Mouse (Mus musculus) CH12.LX (cell line): ENCODE measurements at regions not wholly inside any gene's neighbourhood (a gene's known extent, or its start where the extent isn't known, plus 50 kb on each side); places are given as distances from the start of the nearest gene placed in this dataset.

ENCODE experiments used
- DNase-seq: peaks from one replicate; pipeline ENCODE4 v3.0.0-alpha.2; 2013; ENCODE audit errors: extremely low read depth
- H3K27ac ChIP-seq: 2 replicates; pipeline ENCODE4 v1.5.1; 2012; ENCODE audit warnings: low read depth, mild to moderate bottlenecking, control low read depth, moderate library complexity; ENCODE audit not compliant: insufficient read depth
- H3K27me3 ChIP-seq: replicated peaks from 2 replicates; pipeline ENCODE3; 2012; ENCODE audit warnings: inconsistent platforms
- H3K36me3 ChIP-seq, 2 experiments: replicated peaks in 1 of 2; 2 replicates each; pipeline versions ENCODE3 to v1.6.1; 2012; ENCODE audit warnings: inconsistent platforms in 1 of 2, low read length in 1 of 2, mild to moderate bottlenecking in 1 of 2, mixed read lengths in 1 of 2, moderate library complexity in 1 of 2; ENCODE audit not compliant: control insufficient read depth in 1 of 2, insufficient read depth in 1 of 2
- H3K4me1 ChIP-seq, 2 experiments: 2 replicates each; pipeline ENCODE4 v1.6.1; 2012; ENCODE audit warnings: inconsistent platforms in 1 of 2, moderate library complexity in 1 of 2; ENCODE audit not compliant: insufficient read depth in 2 of 2, control insufficient read depth in 1 of 2
- H3K4me2 ChIP-seq: 2 replicates; pipeline ENCODE4 v1.6.1; 2012; ENCODE audit warnings: low read depth, mild to moderate bottlenecking, control low read depth; ENCODE audit not compliant: poor library complexity, insufficient read depth, severe bottlenecking
- H3K4me3 ChIP-seq, 3 experiments: fragments of 150-350 bp in 1 of 3; sonication (generic) in 1 of 3; replicated peaks in 1 of 3; 2 replicates each; pipeline versions ENCODE3 to v1.5.1; 2011 to 2012; ENCODE audit warnings: low read depth in 2 of 3, low read length in 2 of 3, mild to moderate bottlenecking in 2 of 3, moderate library complexity in 2 of 3, control low read depth in 1 of 3, improper control_type of control experiment in 1 of 3, inconsistent platforms in 1 of 3, mixed read lengths in 1 of 3; ENCODE audit not compliant: poor library complexity in 1 of 3
- H3K79me2 ChIP-seq: replicated peaks from 2 replicates; pipeline ENCODE4 v1.6.1; 2012; ENCODE audit warnings: mild to moderate bottlenecking, moderate library complexity; ENCODE audit not compliant: control insufficient read depth, poor library complexity, insufficient read depth, severe bottlenecking; ENCODE audit errors: extremely low read depth
- H3K9ac ChIP-seq: 2 replicates; pipeline ENCODE4 v1.6.1; 2012; ENCODE audit warnings: low read depth, mild to moderate bottlenecking, control low read depth, moderate library complexity; ENCODE audit not compliant: insufficient read depth
- H3K9me3 ChIP-seq: replicated peaks from 2 replicates; pipeline ENCODE3; 2012; ENCODE audit warnings: low read length, inconsistent platforms, mixed read lengths
- E2F4 ChIP-seq: IDR thresholded peaks from 2 replicates; pipeline ENCODE4 v1.6.1; 2011; ENCODE audit warnings: low read depth, low read length, improper control_type of control experiment; ENCODE audit not compliant: insufficient replicate concordance
- EP300 ChIP-seq: IDR thresholded peaks from 2 replicates; pipeline ENCODE4 v1.6.1; 2011; ENCODE audit warnings: low read length, improper control_type of control experiment
- ETS1 ChIP-seq: conservative IDR thresholded peaks from 2 replicates; pipeline ENCODE4 v1.6.1; 2012; ENCODE audit warnings: low read depth, mild to moderate bottlenecking, inconsistent platforms, low read length, improper control_type of control experiment, moderate library complexity
- GABPA ChIP-seq: IDR thresholded peaks from 2 replicates; pipeline ENCODE4 v1.6.1; 2012; ENCODE audit warnings: low read depth, low read length, improper control_type of control experiment, inconsistent platforms; ENCODE audit not compliant: insufficient replicate concordance
- IRF4 ChIP-seq: IDR thresholded peaks from 2 replicates; pipeline ENCODE4 v1.6.1; 2014; ENCODE audit warnings: low read depth, mild to moderate bottlenecking, inconsistent platforms, low read length, improper control_type of control experiment
- JUN ChIP-seq: IDR thresholded peaks from 2 replicates; pipeline ENCODE4 v1.6.1; 2011; ENCODE audit warnings: low read depth, mild to moderate bottlenecking, low read length, improper control_type of control experiment, moderate library complexity; ENCODE audit not compliant: insufficient read depth
- MAX ChIP-seq: IDR thresholded peaks from 2 replicates; pipeline ENCODE4 v1.6.1; 2011; ENCODE audit warnings: low read length, improper control_type of control experiment
- MAZ ChIP-seq: IDR thresholded peaks from 2 replicates; pipeline ENCODE4 v1.6.1; 2012; ENCODE audit warnings: low read depth, mild to moderate bottlenecking, inconsistent platforms, low read length, improper control_type of control experiment, moderate library complexity
- MEF2A ChIP-seq: IDR thresholded peaks from 2 replicates; pipeline ENCODE4 v1.6.1; 2014; ENCODE audit warnings: low read depth, mild to moderate bottlenecking, inconsistent platforms, low read length, improper control_type of control experiment, borderline replicate concordance
- MYC ChIP-seq: IDR thresholded peaks from 2 replicates; pipeline ENCODE4 v1.6.1; 2011; ENCODE audit warnings: low read depth, mild to moderate bottlenecking, improper control_type of control experiment, low read length
- POLR2A ChIP-seq: IDR thresholded peaks from 2 replicates; pipeline ENCODE4 v1.6.1; 2011; ENCODE audit warnings: low read depth, mild to moderate bottlenecking, improper control_type of control experiment, low read length
- POLR2AphosphoS2 ChIP-seq: IDR thresholded peaks from 2 replicates; pipeline ENCODE4 v1.6.1; 2011; ENCODE audit warnings: low read depth, low read length, improper control_type of control experiment
- RAD21 ChIP-seq: IDR thresholded peaks from 2 replicates; pipeline ENCODE4 v1.6.1; 2011; ENCODE audit warnings: low read depth, mild to moderate bottlenecking, low read length, improper control_type of control experiment, moderate library complexity
- RCOR1 ChIP-seq: conservative IDR thresholded peaks from 2 replicates; pipeline ENCODE4 v1.6.1; 2012; ENCODE audit warnings: low read depth, mild to moderate bottlenecking, inconsistent platforms, low read length, improper control_type of control experiment
- TBP ChIP-seq: conservative IDR thresholded peaks from 2 replicates; pipeline ENCODE4 v1.6.1; 2011; ENCODE audit warnings: low read depth, low read length, improper control_type of control experiment
- TCF12 ChIP-seq: IDR thresholded peaks from 2 replicates; pipeline ENCODE4 v1.6.1; 2014; ENCODE audit warnings: low read depth, mild to moderate bottlenecking, inconsistent platforms, low read length, improper control_type of control experiment
- UBTF ChIP-seq: IDR thresholded peaks from 2 replicates; pipeline ENCODE4 v1.6.1; 2012; ENCODE audit warnings: low read depth, mild to moderate bottlenecking, inconsistent platforms, low read length, improper control_type of control experiment, moderate library complexity
- dilution Hi-C: fragments of 300-500 bp; cut with MboI; formaldehyde crosslinking; loops from 2 replicates; pipeline ENCODE4 v1.14.3; 2020; ENCODE audit warnings: low sequenced_read_pairs; ENCODE audit not compliant: extremely low pct_unique_long_range_greater_than_20kb, extremely low pct_ligation_motif_present
- in situ Hi-C: fragments of 300-500 bp; cut with MboI; formaldehyde crosslinking; loops from 3 replicates; pipeline ENCODE4 v1.14.3; 2019; ENCODE audit warnings: low sequenced_read_pairs, low pct_ligation_motif_present, low pct_unique_long_range_greater_than_20kb, mixed read lengths

DNA sequence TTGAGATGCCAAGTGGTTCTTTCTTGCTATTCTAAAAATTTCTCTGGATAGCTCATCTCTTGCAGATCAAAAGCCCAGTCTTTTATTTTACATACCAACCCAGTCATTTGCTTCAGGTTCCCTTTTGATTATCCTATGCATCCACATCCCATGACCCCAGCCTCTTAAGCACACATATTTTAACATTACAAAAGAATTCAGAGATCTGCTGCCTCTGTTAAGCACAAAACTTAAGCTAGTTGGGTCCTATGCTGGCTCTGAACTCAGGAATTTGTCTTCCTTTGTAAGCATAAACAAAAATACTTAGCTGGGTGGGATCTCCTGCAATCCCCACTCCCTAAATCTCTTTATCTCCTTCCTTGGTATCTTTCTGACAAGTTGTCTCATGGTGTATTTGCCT is 212.9 kb downstream of the Car2 start:
- H3K27ac ChIP-seq, result no peak overlapping the region
- H3K4me1 ChIP-seq, result peaks cover 0 to 16% of the 10 kb centered on the region in 2 experiments; a peak in 2 of 4 replicates
- in situ Hi-C loops, result no loop called here
- dilution Hi-C loops, result no loop called here
- DNase-seq, result no peak
- no peak for TF ChIP-seq POLR2AphosphoS2
- TF ChIP-seq MYC, result no peak
- no peak for TF ChIP-seq E2F4
- TF ChIP-seq UBTF, result no peak
- TF ChIP-seq MEF2A, result no peak
- no peak for TF ChIP-seq RCOR1
- no peak for TF ChIP-seq JUN
- TF ChIP-seq POLR2A, result no peak
- TF ChIP-seq IRF4, result no peak
- TF ChIP-seq RAD21, result no peak
- no peak for TF ChIP-seq GABPA
- no peak for TF ChIP-seq ETS1
- TF ChIP-seq, all 38 proteins: peak for 0
- Histone ChIP-seq H3K9me3 (no peaks in the 10 kb centered on the region), H3K36me3 (no peaks in the 10 kb centered on the region), H3K4me2 (no peak overlapping the region), H3K4me3 (no peak overlapping the region), H3K79me2 (no peaks in the 10 kb centered on the region), H3K9ac (no peak overlapping the region), H3K27me3 (no peaks in the 10 kb centered on the region)

DNA sequence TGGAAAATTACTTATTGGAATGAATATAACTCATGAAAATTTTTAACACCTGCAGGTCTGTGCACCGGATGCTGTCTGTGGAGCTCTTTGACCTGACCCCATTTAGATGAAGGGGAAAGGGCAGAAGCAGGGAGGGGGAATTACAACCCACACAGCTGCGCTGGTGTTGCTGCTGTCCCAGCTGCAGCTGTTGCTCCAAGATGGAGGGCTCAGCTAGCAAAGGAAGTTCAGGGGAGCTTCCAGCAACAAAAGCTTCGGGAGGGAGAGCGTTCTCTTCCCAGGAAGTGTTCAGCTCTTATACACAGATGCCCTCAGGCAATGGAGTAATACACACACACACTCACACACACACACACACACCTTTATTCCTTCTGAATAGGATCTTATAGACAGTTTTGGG is 219.6 kb downstream of the Car2 start:
- H3K9ac ChIP-seq, result no peak overlapping the region
- dilution Hi-C loops, result no loop called here

DNA sequence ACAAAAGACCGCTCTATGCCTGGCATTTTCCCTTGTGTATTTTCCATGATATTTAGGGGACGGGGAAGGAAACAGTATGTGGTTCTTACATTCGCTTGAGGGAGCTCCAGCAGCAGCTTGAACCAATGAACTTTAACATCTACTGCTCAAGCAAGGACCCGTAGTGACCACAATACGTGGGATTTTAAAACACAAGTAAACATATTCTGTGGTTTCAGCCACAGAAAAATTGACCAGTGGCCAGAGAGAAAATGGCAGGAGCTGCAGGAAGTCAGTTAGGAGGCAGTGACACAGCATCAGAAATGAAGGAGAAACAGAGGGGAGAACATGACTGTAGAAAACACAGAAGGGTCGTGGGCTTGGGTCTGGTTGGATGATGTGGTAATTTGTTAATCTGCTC is 220.2 kb downstream of the Car2 start:
- dilution Hi-C loops, result no loop called here
- H3K79me2 ChIP-seq, result no peaks in the 10 kb centered on the region
- H3K27me3 ChIP-seq, result no peaks in the 10 kb centered on the region
- DNase-seq, result no peak
- H3K9ac ChIP-seq, result no peak overlapping the region
- H3K4me2 ChIP-seq, result no peak overlapping the region
- no peak for TF ChIP-seq ETS1
- TF ChIP-seq, all 38 proteins: peak for 0
- no peak overlapping the region for H3K4me3 ChIP-seq
- no peaks in the 10 kb centered on the region for H3K36me3 ChIP-seq
- no peak overlapping the region for H3K27ac ChIP-seq
- H3K4me1 ChIP-seq, result peaks cover 4 to 48% of the 10 kb centered on the region in 2 experiments
- in situ Hi-C loops, result no loop called here
- H3K9me3 ChIP-seq, result no peaks in the 10 kb centered on the region

More for the DNA sequence above, 219.6 kb downstream of the Car2 start:
- DNase-seq, result peak; percentile 37
- Histone ChIP-seq H3K9me3 (no peaks in the 10 kb centered on the region), H3K4me1 (peaks cover 4 to 48% of the 10 kb centered on the region in 2 experiments), H3K79me2 (no peaks in the 10 kb centered on the region), H3K27me3 (no peaks in the 10 kb centered on the region), H3K36me3 (no peaks in the 10 kb centered on the region), H3K4me2 (no peak overlapping the region), H3K27ac (no peak overlapping the region), H3K4me3 (no peak overlapping the region)
- TF ChIP-seq EP300 (0 out of 2 replicates have a peak, but pooled peaks have one; percentile 29), TBP (peak; percentile 70), TCF12 (peak; percentile 50; the same call in 1 of the 2 replicates), MAX (no peak), MAZ (no peak), MYC (no peak)
- in situ Hi-C loops, result no loop called here
